Mouse (Mus musculus) gastrocnemius, adult 2 months (tissue): ENCODE data around the gene Vmn1r203. TPM values are rescaled to one million over a fixed set of nuclear protein-coding genes. Genes with fewer than 3 reads are reported as not detected.
"Not testable (repeated sequence)": the region's sequence is repeated elsewhere in the genome, so short reads cannot be mapped to it uniquely, and the experiment has no call there.

Source experiments
- DNase-seq: peaks from one replicate; pipeline ENCODE4 v3.0.0; 2022
- H3K27ac ChIP-seq: fragments of 200-600 bp; 2 replicates; pipeline ENCODE4 v1.8.1; 2022; ENCODE audit warnings: mild to moderate bottlenecking
- H3K4me3 ChIP-seq: fragments of 200-600 bp; 2 replicates; pipeline ENCODE4 v1.8.1; 2022; ENCODE audit warnings: mild to moderate bottlenecking, moderate library complexity
- CTCF ChIP-seq: fragments of 200-600 bp; IDR thresholded peaks from 2 replicates; pipeline ENCODE4 v1.8.1; 2022; ENCODE audit warnings: antibody characterized with exemption, mild to moderate bottlenecking, moderate library complexity
- intact Hi-C: fragments of 180-260 bp; cut with DNase I; formaldehyde crosslinking; loops from one replicate; pipeline ENCODE4 v1.15.1; 2025
- long read RNA-seq, 2 experiments: library from polyadenylated mRNA; stranded (forward); transcript quantifications; one replicate each; pipeline ENCODE4 v2.0.0; 2021
- total RNA-seq, 2 experiments: library from RNA; stranded (reverse); gene quantifications; 2 replicates each; pipeline ENCODE4 v1.2.3; 2021

Gene Vmn1r203
- total RNA-seq, result not detected
- long read RNA-seq, experiment 1, result 0 reads
- long read RNA-seq, experiment 2, result 0 reads

GRCm38 (mm10) chr13:22517814-22518213 is at the start of gene Vmn1r203:
Gene Vmn1r203, plus strand, starts transcription at chr13:22518114.
- no peak for DNase-seq
- no peak for TF ChIP-seq CTCF
- Histone ChIP-seq H3K4me3 (no peak within 1 kb of the TSS), H3K27ac (no peak within 1 kb of the TSS)
- intact Hi-C loops, result no loop called here

GRCm38 (mm10) chr13:22471623-22472022 is 46.3 kb upstream of the Vmn1r203 start, which contains the start of gene Vmn1r201:
Gene Vmn1r201, plus strand, starts transcription at chr13:22471923.
- no peak for DNase-seq
- intact Hi-C loops, result no loop called here
- TF ChIP-seq CTCF, result no peak

GRCm38 (mm10) chr13:22502431-22502830 is 15.5 kb upstream of the Vmn1r203 start:
- no peak for TF ChIP-seq CTCF
- Histone ChIP-seq H3K4me3 (no peak overlapping the region), H3K27ac (no peak overlapping the region)
- intact Hi-C loops, result no loop called here
- DNase-seq, result no peak

More at GRCm38 (mm10) chr13:22471623-22472022, 46.3 kb upstream of the Vmn1r203 start, which contains the start of gene Vmn1r201:
- Histone ChIP-seq H3K4me3 (no peak within 1 kb of the TSS), H3K27ac (no peak within 1 kb of the TSS)

- intact Hi-C loops, result no loop called here
- no peak for TF ChIP-seq CTCF
Observed at GRCm38 (mm10) chr13:22505281-22505680, 12.6 kb upstream of the Vmn1r203 start, which contains the start of gene Vmn1r202. Gene Vmn1r202, minus strand, starts transcription at chr13:22505381.

GRCm38 (mm10) chr13:22552898-22553297 is 35.0 kb downstream of the Vmn1r203 start, which contains the start of gene Vmn1r204:
Gene Vmn1r204, plus strand, starts transcription at chr13:22553198.
- H3K27ac ChIP-seq, H3K4me3 ChIP-seq, intact Hi-C loops, DNase-seq: not testable (repeated sequence)

More at GRCm38 (mm10) chr13:22505281-22505680, 12.6 kb upstream of the Vmn1r203 start, which contains the start of gene Vmn1r202:
- no peak within 1 kb of the TSS for H3K27ac ChIP-seq
- H3K4me3 ChIP-seq, result no peak within 1 kb of the TSS
- DNase-seq, result no peak

- intact Hi-C loops, H3K27ac ChIP-seq, H3K4me3 ChIP-seq, DNase-seq: not testable (repeated sequence)
Observed at GRCm38 (mm10) chr13:22574911-22575310, 57.0 kb downstream of the Vmn1r203 start.

Other genes starting within 250 kb of the Vmn1r203 start
- not detected for gene Vmn1r195, start 247.6 kb upstream of the Vmn1r203 start, total RNA-seq
- not detected for gene Vmn1r196, start 228.2 kb upstream of the Vmn1r203 start, total RNA-seq
- gene Vmn1r197, start 193.5 kb upstream of the Vmn1r203 start, total RNA-seq, result not detected
- gene Vmn1r198, start 167.8 kb upstream of the Vmn1r203 start, total RNA-seq, result not detected
- gene Vmn1r199, start 138.3 kb upstream of the Vmn1r203 start, total RNA-seq, result not detected
- gene Vmn1r200, start 127.7 kb upstream of the Vmn1r203 start, total RNA-seq, result not detected
- not detected for gene Vmn1r201, start 46.2 kb upstream of the Vmn1r203 start, total RNA-seq
- gene Vmn1r202, start 12.7 kb upstream of the Vmn1r203 start, total RNA-seq, result not detected
- not detected for gene Vmn1r204, start 35.1 kb downstream of the Vmn1r203 start, total RNA-seq
- gene Vmn1r205, start 74.9 kb downstream of the Vmn1r203 start, total RNA-seq, result not detected
- not detected for gene Vmn1r206, start 106.1 kb downstream of the Vmn1r203 start, total RNA-seq
- under 1 TPM in 1 of 2 experiments, not detected in 1; 0.06 TPM for gene Vmn1r207-ps, start 211.5 kb downstream of the Vmn1r203 start, total RNA-seq